Mouse (Mus musculus): ENCODE results near the gene Nab2.

DNA sequence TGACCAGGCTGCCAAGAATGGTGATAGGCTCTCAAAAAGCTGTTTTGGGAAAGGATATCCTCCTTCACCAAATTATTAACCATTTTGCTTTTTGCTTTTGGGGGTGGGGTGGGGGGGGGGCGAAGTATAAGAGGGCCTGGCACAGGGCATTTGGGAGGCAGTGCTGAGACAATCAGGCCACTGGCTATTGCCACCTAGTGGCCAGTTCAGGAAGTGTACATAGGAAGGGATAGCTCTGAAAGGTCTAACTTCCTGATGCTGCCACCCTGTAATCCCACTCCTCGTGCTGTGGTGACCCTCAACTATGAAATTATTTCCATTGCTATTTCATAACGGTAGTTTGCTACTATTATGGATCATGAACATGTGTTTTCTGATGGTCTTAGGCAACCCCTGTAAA lies 41.9 kb downstream of the Nab2 start:
- TF ChIP-seq CTCF (IDR thresholded peaks at IDR 0.05; ENCODE audit: low read depth) (peak; percentile 57), EP300 (optimal IDR thresholded peaks at IDR 0.05) (no peak)

Data from stomach, postnatal 0 days (tissue).